ENCODE assay signal across 10 mouse cellular contexts in genomic region chr14:57529086-57529785, GRCm38 (mm10). TPM values are rescaled to one million over a fixed set of nuclear protein-coding genes. Genes with fewer than 3 reads are reported as not detected.
A peak's percentile ranks its signal among the peaks of the same experiment; 100 is the strongest.
DNase-seq lines count a peak whose midpoint lies in the region; ATAC-seq lines count a peak whose summit lies in the region.
"Had no signal": no experiment of that assay in that cellular context is flagged by ENCODE, and none has a peak within 500 bp of the region (broad histone marks: within the 10 kb centered on the region; RNA-seq: fewer than 3 reads in every experiment).

No protein-coding gene starts in this region.

- H3K4me2 ChIP-seq in embryonic facial prominence, embryonic 14.5 days (ENCODE audit: low read depth, low read length): no peak overlapping the region
- H3K4me2 ChIP-seq: heart, embryonic 13.5 days; neural tube, embryonic 12.5 days had no signal

- no peak overlapping the region for H3K27ac ChIP-seq in embryonic facial prominence, embryonic 14.5 days (replicated peaks; ENCODE audit: low read depth, low read length)
- no peak overlapping the region for H3K27ac ChIP-seq in embryonic facial prominence, embryonic 10.5 days (replicated peaks)
- H3K27ac ChIP-seq: heart, embryonic 13.5 days; neural tube, embryonic 12.5 days had no signal

- H3K36me3 ChIP-seq in embryonic facial prominence, embryonic 14.5 days (ENCODE audit: control insufficient read depth, insufficient read depth, low read length): no peaks in the 10 kb centered on the region
- H3K36me3 ChIP-seq in embryonic facial prominence, embryonic 10.5 days (replicated peaks): no peaks in the 10 kb centered on the region
- H3K36me3 ChIP-seq: heart, embryonic 13.5 days; neural tube, embryonic 12.5 days had no signal

- peak; percentile 26 for DNase-seq in embryonic facial prominence, embryonic 14.5 days (ENCODE audit: low spot score)
- no peak for DNase-seq in embryonic facial prominence, embryonic 10.5 days (ENCODE audit: low spot score)
- DNase-seq in ovary, adult 18-20 months (ENCODE audit: low spot score): peak; percentile 67
- DNase-seq in ovary, postnatal 10 days (ENCODE audit: low spot score): no peak
- peak; percentile 68 for DNase-seq in heart, postnatal 4 days
- DNase-seq in testis, postnatal 10 days (ENCODE audit: low spot score): peak; percentile 66
- DNase-seq in spleen, postnatal 10 days (ENCODE audit: low spot score in 2 of 2): no peak

- no peak overlapping the region for H3K4me3 ChIP-seq in embryonic facial prominence, embryonic 14.5 days (ENCODE audit: low read depth, low read length)
- H3K4me3 ChIP-seq in embryonic facial prominence, embryonic 10.5 days: no peak overlapping the region
- H3K4me3 ChIP-seq: heart, embryonic 13.5 days; neural tube, embryonic 12.5 days had no signal

- peaks cover 10% of the 10 kb centered on the region for H3K4me1 ChIP-seq in embryonic facial prominence, embryonic 14.5 days (ENCODE audit: control insufficient read depth, insufficient read depth, low read length)
- H3K4me1 ChIP-seq in embryonic facial prominence, embryonic 10.5 days: peaks cover 18% of the 10 kb centered on the region

- WGBS in embryonic facial prominence, embryonic 14.5 days: 56% methylated on average over 10 of the region's 10 CpGs
- WGBS in embryonic facial prominence, embryonic 10.5 days: 66% methylated on average over 10 of the region's 10 CpGs

- 0 out of 2 replicates have a peak, but pooled peaks cover 6% of the 10 kb centered on the region for H3K27me3 ChIP-seq in embryonic facial prominence, embryonic 14.5 days (replicated peaks; ENCODE audit: control insufficient read depth, insufficient read depth, low read length)
- peaks cover 54% of the 10 kb centered on the region for H3K27me3 ChIP-seq in embryonic facial prominence, embryonic 10.5 days (replicated peaks; ENCODE audit: low read depth, poor library complexity, severe bottlenecking)

- no peak for ATAC-seq in embryonic facial prominence, embryonic 14.5 days (ENCODE audit: low read depth)
- ATAC-seq in activated CD4-positive, CD25-positive, alpha-beta regulatory T cell, adult 4 months: no peak

- no peaks in the 10 kb centered on the region for H3K9me3 ChIP-seq in embryonic facial prominence, embryonic 14.5 days (ENCODE audit: control insufficient read depth, low read length)
- H3K9me3 ChIP-seq in embryonic facial prominence, embryonic 10.5 days: no peaks in the 10 kb centered on the region
- H3K9me3 ChIP-seq: heart, embryonic 13.5 days; neural tube, embryonic 12.5 days had no signal

- no peak overlapping the region for H3K9ac ChIP-seq in embryonic facial prominence, embryonic 14.5 days (ENCODE audit: low read depth, low read length)
- H3K9ac ChIP-seq: heart, embryonic 13.5 days; neural tube, embryonic 12.5 days had no signal

RNA-seq across cellular contexts. Expression of gene Il17d, which starts 4.7 kb away (rescaled TPM):
- 5.4 and 5.5 TPM in 2 replicates for polyA plus RNA-seq in embryonic facial prominence, embryonic 14.5 days (2014; fragmentation: Nextera tagmentation; extraction: Ambion mirVana)
- 0.77 and 0.91 TPM in 2 replicates for polyA plus RNA-seq in embryonic facial prominence, embryonic 10.5 days (2016; fragmentation: Nextera tagmentation; extraction: Ambion mirVana)
- total RNA-seq in heart, postnatal 4 days (2021): 1 to 10 TPM; 5.6 to 7.0 TPM
- not detected for polyA plus RNA-seq in activated CD4-positive, CD25-positive, alpha-beta regulatory T cell, adult 4 months (2017; shearing (Covaris generic))

RNA-seq across cellular contexts. Expression of gene Eef1akmt1, which starts 42.2 kb away (rescaled TPM):
- 87.2 and 105 TPM in 2 replicates for polyA plus RNA-seq in embryonic facial prominence, embryonic 14.5 days (2014; fragmentation: Nextera tagmentation; extraction: Ambion mirVana)
- polyA plus RNA-seq in embryonic facial prominence, embryonic 10.5 days (2016; fragmentation: Nextera tagmentation; extraction: Ambion mirVana): 107 and 112 TPM in 2 replicates
- total RNA-seq in heart, postnatal 4 days (2021): 10 to 100 TPM; 29.3 to 30.7 TPM
- 100 to 1,000 TPM; 125 to 148 TPM for polyA plus RNA-seq in activated CD4-positive, CD25-positive, alpha-beta regulatory T cell, adult 4 months (2017; shearing (Covaris generic))

Comparison
In these comparisons a context has a peak if more than half of its experiments do, and no peak if none do; other contexts are left out.
1. DNase-seq: peak in embryonic facial prominence, embryonic 14.5 days (single experiment), ovary, adult 18-20 months (single experiment), heart, postnatal 4 days (single experiment) and testis, postnatal 10 days (single experiment); none in embryonic facial prominence, embryonic 10.5 days (single experiment), ovary, postnatal 10 days (single experiment) and spleen, postnatal 10 days (0 of 2).